Mouse (Mus musculus): ENCODE measurements around the gene Prrt4. TPM values are rescaled to one million over a fixed set of nuclear protein-coding genes. Genes with fewer than 3 reads are reported as not detected.

Prrt4 gene
- polyA plus RNA-seq (2012; rRNA removed) = 22.1 and 26.0 TPM in 2 replicates

GRCm38 (mm10) chr6:29178888-29179658 lies at the start of gene Prrt4:
Prrt4 (minus strand) TSS chr6:29179584.

GRCm38 (mm10) chr6:29215881-29216501 lies 36.6 kb upstream of the Prrt4 start, which contains the start of gene Impdh1:
Impdh1 (minus strand) TSS chr6:29216364.

GRCm38 (mm10) chr6:29164314-29165244 lies 14.8 kb downstream of the Prrt4 start, which contains the start of gene Rbm28:
Rbm28 (minus strand) TSS chr6:29165006.

Other genes with a start within 250 kb of the Prrt4 start
- 7.9 and 10.4 TPM in 2 replicates for gene Lep, start 119.4 kb downstream of the Prrt4 start, polyA plus RNA-seq (2012; rRNA removed)
- 5.3 and 6.7 TPM in 2 replicates for gene Rbm28, start 14.6 kb downstream of the Prrt4 start, polyA plus RNA-seq (2012; rRNA removed)
- 95.8 and 102 TPM in 2 replicates for gene Impdh1, start 36.8 kb upstream of the Prrt4 start, polyA plus RNA-seq (2012; rRNA removed)
- 16.4 and 19.0 TPM in 2 replicates for gene Hilpda, start 92.9 kb upstream of the Prrt4 start, polyA plus RNA-seq (2012; rRNA removed)
- 0.78 and 0.97 TPM in 2 replicates for gene Fam71f2, start 100.0 kb upstream of the Prrt4 start, polyA plus RNA-seq (2012; rRNA removed)
- gene Fam71f1, start 139.6 kb upstream of the Prrt4 start, polyA plus RNA-seq (2012; rRNA removed) = not detected in 2 replicates
- gene Calu, start 168.5 kb upstream of the Prrt4 start, polyA plus RNA-seq (2012; rRNA removed) = 50.6 and 64.4 TPM in 2 replicates
- gene Opn1sw, start 208.9 kb upstream of the Prrt4 start, polyA plus RNA-seq (2012; rRNA removed) = 0.70 and 1.8 TPM in 2 replicates
- 10.6 and 13.4 TPM in 2 replicates for gene Ccdc136, start 216.7 kb upstream of the Prrt4 start, polyA plus RNA-seq (2012; rRNA removed)